Mouse (Mus musculus) erythroid progenitor cell, adult 5-6 weeks (primary cell): ENCODE results near the gene Tmsb15l. TPM values are rescaled to one million over a fixed set of nuclear protein-coding genes. Genes with fewer than 3 reads are reported as not detected.
"Not testable (repeated sequence)": the region's sequence is repeated elsewhere in the genome, so short reads cannot be mapped to it uniquely, and the experiment has no call there.

Experiments used
- ATAC-seq: replicated peaks from 2 replicates; pipeline ENCODE4 v1.8.0; 2016; ENCODE audit warnings: moderate number of reproducible peaks, mild to moderate bottlenecking, moderate TSS enrichment, inconsistent platforms; ENCODE audit not compliant: poor library complexity, low FRiP score, severe bottlenecking
- total RNA-seq, 2 experiments: library from RNA; stranded (forward) in 1 of 2; stranded (reverse) in 1 of 2; fragments of 150-400 nt in 1 of 2; fragments of 186-747, 209-891 nt in 1 of 2; gene quantifications; 2 replicates each; pipeline versions ENCODE4 v1.2.3 to v1.2.4; 2015 to 2017; ENCODE audit warnings: low replicate concordance in 2 of 2

Gene Tmsb15l
- total RNA-seq (2015; ENCODE audit: low replicate concordance) = not detected in 2 replicates
- total RNA-seq (2017; ENCODE audit: low replicate concordance) = not detected in 2 replicates

DNA sequence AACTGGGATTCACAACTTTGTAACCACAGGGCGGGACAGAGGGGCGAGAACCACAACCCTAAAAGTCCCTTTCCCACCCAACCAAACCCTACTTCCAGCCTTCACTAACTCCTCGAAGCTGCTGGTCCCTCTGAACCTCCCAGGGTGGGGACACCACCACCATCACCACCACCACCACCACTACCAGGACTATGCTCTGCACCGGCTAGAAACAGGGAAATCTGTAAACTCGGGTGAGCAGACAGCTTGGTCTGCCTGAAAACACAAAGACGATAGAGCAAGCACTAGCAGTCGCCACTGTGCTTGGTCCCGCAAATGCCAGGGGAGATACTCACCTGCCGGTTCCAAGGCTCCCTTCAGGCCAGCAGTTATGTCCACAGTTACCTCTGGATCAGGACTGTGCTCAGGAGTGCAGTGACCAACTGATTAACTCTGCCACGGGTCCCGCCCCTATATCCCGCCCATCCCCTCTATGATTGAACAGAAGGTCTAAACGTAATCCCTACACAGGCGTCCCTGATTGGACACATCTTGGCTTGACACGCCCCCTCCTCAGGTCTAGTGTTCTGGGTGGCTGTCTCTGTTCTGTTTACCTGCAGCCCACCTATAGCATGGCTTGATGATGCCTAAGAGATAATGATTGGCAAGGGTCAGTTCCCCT lies at the start of gene Tmsb15l, which contains the start of gene Tmsb15b1:
Gene Tmsb15l (minus strand): TSS at position 446 of the 661 bp plus-strand sequence.
Gene Tmsb15b1 (minus strand): TSS at position 451 of the 661 bp plus-strand sequence.
- no peak for ATAC-seq

DNA sequence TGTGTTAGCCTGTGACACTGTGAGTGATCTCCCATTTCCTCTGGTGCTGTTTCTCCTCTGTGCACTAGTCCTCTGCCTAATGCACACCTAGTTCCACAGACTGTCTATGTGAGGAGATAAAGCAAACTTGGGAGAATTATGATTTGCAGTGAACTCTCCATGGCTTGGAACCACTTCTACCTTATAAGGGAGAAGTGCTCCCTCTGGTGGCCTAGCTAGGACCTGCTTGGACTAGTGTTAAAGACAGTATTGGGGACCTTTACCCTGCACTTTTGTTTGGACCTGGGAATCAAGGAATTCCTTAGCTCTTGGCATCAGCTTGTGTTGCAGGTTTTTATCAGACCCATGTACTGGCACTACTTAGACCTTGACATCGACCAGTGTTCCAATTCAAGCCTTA lies 42.6 kb upstream of the Tmsb15l start:
- peak; percentile 54; the same call in 1 of the 2 replicates for ATAC-seq

DNA sequence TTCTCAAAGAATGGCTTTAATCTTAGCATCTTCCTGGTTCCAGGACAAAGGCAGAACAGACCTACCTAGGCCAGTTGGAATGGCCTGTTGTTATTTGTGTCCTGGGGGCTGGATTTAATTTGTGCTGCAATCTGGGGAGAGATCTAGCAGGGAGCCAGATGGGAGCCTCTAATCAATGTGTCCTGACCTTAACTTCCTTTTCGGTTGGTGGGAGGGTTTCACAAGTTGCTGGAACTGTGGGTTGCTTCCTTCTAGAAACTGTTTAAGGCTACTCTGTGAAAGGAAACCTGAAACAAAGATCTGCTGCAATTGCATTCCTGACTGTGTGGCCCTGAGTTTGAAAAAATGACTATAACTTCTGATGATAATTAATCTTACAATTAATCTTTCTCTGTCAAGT lies 41.0 kb upstream of the Tmsb15l start:
- no peak for ATAC-seq

DNA sequence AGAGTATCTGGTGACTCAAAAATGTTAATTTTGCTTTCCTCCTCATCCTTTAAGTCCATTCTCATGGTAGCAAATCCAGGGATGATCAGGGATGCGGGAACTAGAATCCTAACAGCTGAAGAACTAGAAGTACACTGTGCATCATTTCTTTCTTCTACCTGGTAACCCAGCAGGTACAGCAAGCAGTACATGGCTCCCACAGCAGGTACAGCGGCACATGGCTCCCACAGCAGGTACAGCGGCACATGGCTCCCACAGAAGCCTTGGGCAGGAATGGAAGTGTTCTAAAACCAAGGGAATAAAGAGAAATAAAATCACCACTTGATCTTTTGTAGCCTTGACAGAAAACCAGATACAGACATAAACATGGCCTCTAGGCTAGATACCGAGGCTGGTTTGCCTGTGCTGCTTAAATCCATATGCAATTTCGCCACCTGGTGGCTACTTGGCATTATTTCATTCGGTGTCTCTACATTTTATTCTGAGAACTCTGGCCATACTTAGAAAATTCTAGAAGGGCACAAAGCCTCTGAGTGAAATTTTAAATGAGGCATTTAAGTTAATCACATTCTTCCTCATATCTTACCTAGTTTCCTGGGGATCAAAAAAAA lies 38.5 kb upstream of the Tmsb15l start:
- ATAC-seq = no peak

GRCm38 (mm10) chrX:136996256-136996655 lies 19.6 kb upstream of the Tmsb15l start:
- no peak for ATAC-seq

GRCm38 (mm10) chrX:136993641-136994040 lies 17.0 kb upstream of the Tmsb15l start:
- ATAC-seq = no peak

DNA sequence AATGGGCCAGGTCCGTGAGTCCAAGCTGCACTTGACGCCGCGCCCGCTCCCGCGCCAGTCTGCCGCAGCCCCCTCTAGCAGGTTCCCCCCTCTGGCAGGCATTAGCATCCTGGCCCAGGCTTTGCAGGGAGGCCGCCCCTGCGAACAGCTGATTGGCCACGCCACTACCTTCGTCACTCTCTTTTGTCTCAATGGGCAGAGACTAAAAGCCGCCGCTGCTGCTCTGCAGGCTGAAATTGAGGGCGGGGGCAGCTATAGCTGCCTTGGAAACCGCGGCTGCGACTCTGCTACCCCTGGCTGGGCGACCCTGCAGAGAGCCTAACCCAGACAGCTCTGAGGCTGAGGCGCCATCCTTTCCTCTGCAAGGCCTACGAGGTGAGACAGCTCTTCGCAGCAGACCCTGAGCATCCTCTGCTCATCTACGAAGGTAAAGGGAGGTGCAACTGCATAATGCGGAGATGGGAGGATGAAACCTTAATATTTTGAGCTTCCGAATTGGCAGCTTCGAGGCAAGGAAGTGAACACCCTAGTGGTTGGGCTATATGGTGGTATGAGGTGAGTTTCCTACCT lies 16.4 kb upstream of the Tmsb15l start, which contains the start of gene Zcchc18:
Gene Zcchc18 (plus strand): TSS at position 178 of the 570 bp plus-strand sequence.
- no peak for ATAC-seq

DNA sequence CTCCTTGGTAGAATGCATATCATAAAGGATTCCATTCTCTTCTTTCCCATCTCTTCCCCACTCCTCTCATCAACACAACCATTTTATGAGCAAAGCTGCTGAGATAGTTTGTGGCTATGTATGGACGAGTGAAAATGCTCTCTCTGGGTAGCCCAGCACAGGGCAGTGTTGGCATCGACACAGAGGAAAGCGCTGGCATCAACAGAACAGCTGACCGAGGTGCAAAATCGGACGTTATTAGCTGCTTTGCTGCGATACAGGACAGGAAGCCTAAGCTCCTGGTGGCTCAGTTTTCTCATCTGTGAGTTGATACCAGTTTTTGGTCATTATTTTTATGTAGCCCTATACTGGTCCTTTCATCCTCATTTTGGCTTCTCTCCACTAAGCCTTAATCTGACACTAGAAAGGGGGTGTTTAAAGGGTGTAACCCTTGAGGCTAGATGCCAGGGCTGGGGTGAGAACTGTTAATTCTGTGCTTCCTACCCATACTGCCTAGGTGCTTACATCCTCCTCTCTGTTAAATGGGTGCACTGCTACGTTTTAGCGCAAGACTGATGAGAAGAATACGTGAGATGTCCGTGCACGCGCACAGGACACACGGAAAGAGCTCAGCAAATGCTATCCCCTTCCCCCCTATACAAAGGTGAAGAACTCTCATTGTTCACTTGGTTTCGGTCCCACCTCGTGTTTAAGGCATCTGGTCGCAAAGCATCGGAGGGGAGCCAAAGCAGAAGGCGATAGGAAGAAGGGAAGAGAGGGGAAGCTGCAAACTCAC lies 15.7 kb upstream of the Tmsb15l start:
- ATAC-seq = no peak

- no peak for ATAC-seq
Observed at GRCm38 (mm10) chrX:136991274-136991673, 14.6 kb upstream of the Tmsb15l start.

GRCm38 (mm10) chrX:136986039-136986438 lies 9.4 kb upstream of the Tmsb15l start:
- no peak for ATAC-seq

DNA sequence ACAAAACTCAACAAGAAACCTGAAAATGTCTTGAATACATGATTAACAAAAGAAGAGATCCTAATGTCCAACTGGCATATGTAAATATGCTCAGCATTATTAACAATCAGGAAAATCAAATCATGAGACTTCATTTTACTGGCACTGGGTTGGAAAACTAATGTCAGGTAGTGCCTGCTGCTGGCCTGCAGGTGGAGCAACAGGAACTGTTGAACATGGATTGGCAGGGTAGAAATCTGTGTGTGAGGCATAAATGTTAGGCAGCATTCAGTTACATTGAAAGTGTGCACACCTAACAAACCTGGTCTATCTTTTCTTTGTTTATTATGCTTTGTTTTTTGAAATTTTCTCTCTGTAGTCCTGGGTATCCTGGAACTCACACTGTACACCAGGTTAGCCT lies 1.9 kb upstream of the Tmsb15l start:
- ATAC-seq = no peak

- ATAC-seq = not testable (repeated sequence)
Observed at GRCm38 (mm10) chrX:136975397-136975796, 1.3 kb downstream of the Tmsb15l start, which contains the start of gene Tmsb15b2. TSS of gene Tmsb15b2 (minus strand) at chrX:136975497.

GRCm38 (mm10) chrX:136959688-136960087 lies 17.0 kb downstream of the Tmsb15l start:
- no peak for ATAC-seq

GRCm38 (mm10) chrX:136958300-136958699 lies 18.4 kb downstream of the Tmsb15l start:
- not testable (repeated sequence) for ATAC-seq

- not testable (repeated sequence) for ATAC-seq
Observed at GRCm38 (mm10) chrX:136957583-136958279, 18.9 kb downstream of the Tmsb15l start.

GRCm38 (mm10) chrX:136937985-136938384 lies 38.7 kb downstream of the Tmsb15l start:
- ATAC-seq = no peak

DNA sequence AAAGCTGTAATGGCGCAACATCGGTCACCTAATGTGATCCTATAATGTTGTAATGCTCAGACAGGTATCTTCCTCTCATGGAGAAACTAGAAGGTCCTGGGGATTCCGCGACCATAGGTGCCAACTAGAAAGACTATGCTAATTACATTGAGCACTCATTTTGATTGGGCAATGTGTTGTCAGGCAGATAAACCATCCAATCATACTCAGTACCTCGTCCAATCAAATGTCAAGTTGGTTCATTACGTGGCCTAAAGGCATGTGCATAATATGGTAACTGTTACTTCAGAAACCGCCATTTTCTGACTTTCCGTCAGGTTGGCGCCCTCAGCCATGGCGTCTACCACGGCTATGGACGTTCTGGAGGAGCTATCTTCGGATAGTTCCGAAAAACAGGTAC lies 49.6 kb downstream of the Tmsb15l start, which contains the start of gene H2bfm:
Gene H2bfm (plus strand): TSS at position 295 of the 400 bp plus-strand sequence.
- no peak for ATAC-seq

DNA sequence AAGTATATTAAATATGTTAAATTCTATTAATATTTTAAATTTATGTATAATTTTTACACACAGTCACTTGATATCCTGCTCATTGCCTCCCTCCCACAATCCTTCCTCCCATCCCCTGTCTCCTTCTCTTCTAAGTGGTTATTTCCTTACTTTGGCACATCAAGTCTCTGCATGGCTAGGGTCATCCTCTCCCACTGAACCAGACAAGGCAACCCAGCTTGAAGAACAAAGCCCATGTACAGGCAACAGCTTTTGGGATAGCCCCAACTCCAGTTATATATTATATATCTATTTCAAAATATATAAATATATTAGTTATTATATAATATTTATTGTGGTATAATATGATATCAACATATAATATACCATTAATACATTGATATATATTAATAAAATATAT lies 50.8 kb downstream of the Tmsb15l start:
- no peak for ATAC-seq
